Mouse (Mus musculus) kidney, postnatal 0 days (tissue): ENCODE measurements around the gene Sigirr. TPM values are rescaled to one million over a fixed set of nuclear protein-coding genes. Genes with fewer than 3 reads are reported as not detected.

Experiments
- ATAC-seq: fragments of 200-750 bp; cut with Nextera tagmentation; replicated peaks from 2 replicates; pipeline ENCODE4 v1.8.0; 2017; ENCODE audit warnings: low read depth, moderate number of reproducible peaks, moderate TSS enrichment, moderate library complexity; ENCODE audit not compliant: low FRiP score
- DNase-seq: peaks from one replicate; pipeline ENCODE4 v3.0.0-alpha.2; 2016; ENCODE audit warnings: low spot score
- H3K27ac ChIP-seq: fragments of 300-500 bp; sonication (generic); 2 replicates; pipeline ENCODE4 v1.5.1; 2014; ENCODE audit warnings: mild to moderate bottlenecking
- H3K27me3 ChIP-seq: fragments of 300-500 bp; sonication (generic); 2 replicates; pipeline ENCODE4 v1.6.1; 2014; ENCODE audit warnings: low read length, mixed read lengths; ENCODE audit not compliant: insufficient read depth
- H3K36me3 ChIP-seq: fragments of 300-500 bp; sonication (generic); 2 replicates; pipeline ENCODE4 v1.6.1; 2014; ENCODE audit warnings: low read length, mixed read lengths; ENCODE audit not compliant: insufficient read depth
- H3K4me1 ChIP-seq: fragments of 300-500 bp; sonication (generic); replicated peaks from 2 replicates; pipeline ENCODE4 v1.6.1; 2014; ENCODE audit warnings: antibody characterized with exemption, low read length, mixed read lengths; ENCODE audit not compliant: insufficient read depth
- H3K4me2 ChIP-seq: fragments of 300-500 bp; sonication (generic); 2 replicates; pipeline ENCODE4 v1.6.1; 2014; ENCODE audit warnings: mild to moderate bottlenecking, low read length, moderate library complexity, mixed read lengths
- H3K4me3 ChIP-seq: fragments of 300-500 bp; sonication (generic); replicated peaks from 2 replicates; pipeline ENCODE4 v1.5.1; 2014; ENCODE audit warnings: low read depth, low read length
- H3K9ac ChIP-seq: fragments of 300-500 bp; sonication (generic); 2 replicates; pipeline ENCODE4 v1.6.1; 2014; ENCODE audit warnings: low read depth, low read length
- H3K9me3 ChIP-seq: fragments of 300-500 bp; sonication (generic); replicated peaks from 2 replicates; pipeline ENCODE4 v1.6.1; 2016; ENCODE audit warnings: low read length, inconsistent platforms, mixed read lengths
- CTCF ChIP-seq: IDR thresholded peaks from 2 replicates; pipeline ENCODE4 v1.5.1; 2016; ENCODE audit warnings: antibody characterized with exemption, low read depth, mild to moderate bottlenecking, moderate library complexity
- WGBS: fragments of 180-500 bp; shearing (Covaris S2); extraction: QIAGEN DNeasy Blood & Tissue Kit; methylation state at CpG from one replicate; pipeline ENCODE4 v1.1.7; 2014; 5-methylcytosine and 5-hydroxymethylcytosine counted together
- polyA plus RNA-seq: library from polyadenylated mRNA; unstranded; fragments of >200 nt; fragmentation: Nextera tagmentation; extraction: Ambion mirVana; gene quantifications from 2 replicates; pipeline ENCODE4 v1.2.1, GENCODE M21; 2015

Gene Sigirr
- polyA plus RNA-seq, 1 experiment from 2014 or later = 54.1 TPM

DNA sequence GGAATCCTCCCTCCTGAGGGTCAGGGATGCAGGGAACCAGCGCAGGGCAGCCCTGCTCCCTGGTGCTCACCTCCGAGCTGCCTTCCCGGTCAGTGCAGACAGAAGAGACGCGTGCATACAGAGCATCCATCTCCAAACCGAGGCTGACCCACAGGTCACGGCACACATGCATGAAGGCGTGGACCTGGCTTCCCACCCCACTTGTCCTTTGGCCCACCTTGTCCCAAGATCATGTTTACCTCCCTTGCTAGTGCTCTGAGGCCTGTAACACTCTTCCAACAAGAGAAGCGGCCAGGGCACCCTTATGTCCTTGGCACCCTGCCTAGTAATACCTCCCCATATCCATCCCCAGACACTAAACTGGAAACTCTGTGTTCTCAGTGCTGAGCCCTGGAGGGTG is 15.5 kb upstream of the Sigirr start:
- no peak for ATAC-seq
- Histone ChIP-seq H3K27ac (no peak overlapping the region), H3K4me3 (no peak overlapping the region), H3K27me3 (no peaks in the 10 kb centered on the region), H3K9me3 (no peaks in the 10 kb centered on the region), H3K4me1 (no peaks in the 10 kb centered on the region), H3K4me2 (no peak overlapping the region), H3K9ac (no peak overlapping the region), H3K36me3 (no peaks in the 10 kb centered on the region)
- DNase-seq = no peak
- TF ChIP-seq CTCF = no peak
- 90% methylated on average over 9 of the region's 9 CpGs for WGBS

DNA sequence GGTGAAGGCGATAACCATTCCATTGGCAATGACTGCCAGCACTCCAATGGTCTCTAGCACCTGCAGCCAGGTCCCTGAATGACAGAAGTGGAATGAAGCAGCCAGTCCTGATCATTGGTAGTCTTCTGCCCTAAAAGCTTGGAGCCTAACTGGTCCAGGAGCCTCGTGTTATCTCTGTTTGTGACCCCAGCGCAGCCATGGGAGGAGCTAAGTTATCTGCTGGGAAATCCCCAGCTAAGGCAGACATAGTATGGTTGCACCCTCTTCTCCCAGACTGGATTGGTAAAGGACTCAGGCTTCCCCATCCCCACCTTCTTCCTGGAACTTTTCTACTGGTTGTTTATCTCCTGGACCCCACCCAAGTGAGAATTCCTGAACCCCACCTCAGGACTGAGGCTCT is 2.8 kb upstream of the Sigirr start:
- H3K27me3 ChIP-seq = no peaks in the 10 kb centered on the region
- H3K36me3 ChIP-seq = no peaks in the 10 kb centered on the region
- 65% methylated on average over 3 of the region's 3 CpGs for WGBS
- H3K4me1 ChIP-seq = 0 out of 2 replicates have a peak, but pooled peaks cover 9% of the 10 kb centered on the region
- H3K4me3 ChIP-seq = no peak overlapping the region
- no peak for DNase-seq
- no peak for ATAC-seq
- H3K4me2 ChIP-seq = no peak overlapping the region
- no peak overlapping the region for H3K27ac ChIP-seq
- no peaks in the 10 kb centered on the region for H3K9me3 ChIP-seq
- H3K9ac ChIP-seq = no peak overlapping the region
- no peak for TF ChIP-seq CTCF

DNA sequence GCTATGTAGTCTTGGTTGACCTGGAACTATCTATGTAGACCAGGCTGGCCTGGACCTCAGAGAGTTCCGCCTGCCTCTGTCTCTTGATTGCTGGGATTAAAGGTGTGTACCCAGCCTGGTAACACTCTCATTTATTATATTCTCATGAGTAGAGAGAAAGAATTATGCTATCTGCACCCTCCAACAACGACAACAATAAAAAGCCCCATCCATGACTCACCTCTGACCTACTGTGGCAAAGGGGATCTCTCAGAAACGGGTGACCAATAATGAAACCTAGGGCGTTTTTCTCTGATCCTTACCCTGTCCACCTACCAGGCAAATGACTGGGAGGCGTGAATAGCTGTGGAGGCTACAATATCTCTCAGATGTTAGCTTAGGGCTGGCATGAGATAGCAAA is 3.2 kb downstream of the Sigirr start:
- Histone ChIP-seq H3K4me2 (no peak overlapping the region), H3K9ac (no peak overlapping the region), H3K9me3 (no peaks in the 10 kb centered on the region), H3K4me3 (no peak overlapping the region), H3K36me3 (no peaks in the 10 kb centered on the region), H3K27me3 (no peaks in the 10 kb centered on the region), H3K27ac (no peak overlapping the region; the same call in 1 of the 2 replicates), H3K4me1 (peaks cover 24% of the 10 kb centered on the region)
- WGBS = 77% methylated on average over 5 of the region's 5 CpGs
- DNase-seq = no peak
- TF ChIP-seq CTCF = no peak
- ATAC-seq = no peak

DNA sequence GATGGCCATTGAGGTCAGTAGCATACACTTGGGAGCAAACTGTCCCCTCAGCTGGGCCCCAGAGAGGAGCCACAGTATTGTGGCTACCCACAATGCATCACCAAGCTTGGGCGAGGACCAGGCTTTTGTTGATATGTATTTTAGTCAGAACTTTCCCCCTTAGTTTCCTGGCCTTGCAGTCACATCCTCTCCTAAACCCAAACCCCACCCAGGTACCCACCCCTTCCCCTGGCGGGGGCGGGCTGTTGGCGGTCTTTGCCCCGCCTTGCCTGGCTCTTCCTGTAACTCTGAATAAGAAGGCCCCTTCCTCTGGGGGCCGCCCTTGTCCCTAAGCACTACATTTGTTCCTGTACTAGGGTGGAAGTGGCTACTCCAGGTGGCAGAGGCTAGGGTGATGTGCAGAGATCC is 3.7 kb downstream of the Sigirr start:
- no peak for ATAC-seq
- H3K27ac ChIP-seq = peak overlapping the region; percentile 78

DNA sequence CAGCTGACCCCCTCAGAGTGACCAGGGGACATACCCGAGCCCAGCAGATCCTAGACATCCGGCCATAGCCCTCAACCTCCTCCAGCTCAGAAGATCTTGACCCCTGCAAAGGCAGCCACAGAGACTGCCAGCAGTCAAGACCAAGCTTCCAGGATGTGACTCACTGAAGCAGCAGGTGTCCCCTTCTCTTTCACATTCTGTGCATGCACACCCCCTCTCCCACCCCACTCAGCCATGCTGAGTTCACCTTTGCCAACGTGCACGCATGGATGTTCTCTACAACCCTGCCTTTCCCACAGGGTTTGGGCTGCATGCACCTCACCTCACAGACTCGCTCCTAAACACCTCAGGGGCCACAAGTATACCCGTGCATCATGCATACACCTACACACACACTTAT is 4.4 kb downstream of the Sigirr start:
- Histone ChIP-seq H3K9me3 (no peaks in the 10 kb centered on the region), H3K4me3 (no peak overlapping the region)
- WGBS = 72% methylated on average over 6 of the region's 6 CpGs

More for the DNA sequence above, 3.7 kb downstream of the Sigirr start:
- no peaks in the 10 kb centered on the region for H3K36me3 ChIP-seq
- peak; percentile 61 for DNase-seq
- H3K4me2 ChIP-seq = peak overlapping the region; percentile 34
- no peak overlapping the region for H3K9ac ChIP-seq
- H3K4me3 ChIP-seq = no peak overlapping the region
- TF ChIP-seq CTCF = peak; percentile 31; the same call in 1 of the 2 replicates
- H3K9me3 ChIP-seq = no peaks in the 10 kb centered on the region
- no peaks in the 10 kb centered on the region for H3K27me3 ChIP-seq
- H3K4me1 ChIP-seq = peaks cover 24% of the 10 kb centered on the region
- 50% methylated on average over 6 of the region's 6 CpGs for WGBS

DNA sequence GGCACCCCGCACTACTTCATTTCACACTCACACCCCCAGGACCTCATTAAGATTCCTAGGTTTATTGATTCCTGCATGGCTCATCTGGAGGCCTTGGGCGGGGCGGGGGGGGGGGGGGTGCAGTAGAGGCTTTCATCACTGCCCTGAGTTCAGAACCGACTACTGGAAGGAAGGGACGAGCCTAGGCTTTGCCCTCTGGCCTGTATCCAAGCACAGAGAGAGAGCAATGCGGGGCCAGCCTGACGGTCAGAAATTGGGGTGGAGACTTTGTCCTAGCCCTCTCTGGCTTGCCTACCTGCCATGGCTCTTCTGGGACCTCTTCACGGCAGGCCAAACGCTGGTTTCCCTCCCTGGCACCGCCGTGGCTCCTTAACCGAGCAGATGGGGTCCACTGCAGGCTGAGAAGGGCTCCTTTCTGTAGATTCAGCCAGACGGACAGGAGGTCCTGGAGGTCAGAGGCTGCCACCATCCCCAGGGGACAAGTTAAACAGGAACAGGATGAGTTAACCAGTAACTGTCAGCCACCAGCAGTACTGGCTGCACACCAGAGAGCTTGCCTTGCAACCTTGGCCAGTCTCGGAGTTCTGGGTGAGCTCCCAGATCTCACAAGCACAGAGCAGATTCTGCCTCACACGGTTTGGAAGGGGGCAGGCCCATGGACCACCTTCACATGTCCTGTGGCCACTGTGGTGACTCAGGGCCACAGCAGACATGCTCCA is 5.7 kb downstream of the Sigirr start:
- peaks cover 17% of the 10 kb centered on the region for H3K4me1 ChIP-seq
- H3K9me3 ChIP-seq = no peaks in the 10 kb centered on the region
- WGBS = 51% methylated on average over 15 of the region's 15 CpGs
- TF ChIP-seq CTCF = no peak
- peak overlapping the region; percentile 30; the same call in 1 of the 2 replicates for H3K4me2 ChIP-seq
- H3K4me3 ChIP-seq = no peak overlapping the region
- no peak overlapping the region for H3K9ac ChIP-seq
- DNase-seq (no peak), ATAC-seq (peak; percentile 64)
- peak overlapping the region; percentile 78 for H3K27ac ChIP-seq
- H3K36me3 ChIP-seq = no peaks in the 10 kb centered on the region
- H3K27me3 ChIP-seq = no peaks in the 10 kb centered on the region

More for the DNA sequence above, 4.4 kb downstream of the Sigirr start:
- Histone ChIP-seq H3K27me3 (no peaks in the 10 kb centered on the region), H3K9ac (peak overlapping the region; percentile 15; the same call in 1 of the 2 replicates), H3K36me3 (no peaks in the 10 kb centered on the region), H3K27ac (peak overlapping the region; percentile 78), H3K4me2 (peak overlapping the region; percentile 34), H3K4me1 (peaks cover 24% of the 10 kb centered on the region)
- DNase-seq (no peak), ATAC-seq (no peak)
- no peak for TF ChIP-seq CTCF

DNA sequence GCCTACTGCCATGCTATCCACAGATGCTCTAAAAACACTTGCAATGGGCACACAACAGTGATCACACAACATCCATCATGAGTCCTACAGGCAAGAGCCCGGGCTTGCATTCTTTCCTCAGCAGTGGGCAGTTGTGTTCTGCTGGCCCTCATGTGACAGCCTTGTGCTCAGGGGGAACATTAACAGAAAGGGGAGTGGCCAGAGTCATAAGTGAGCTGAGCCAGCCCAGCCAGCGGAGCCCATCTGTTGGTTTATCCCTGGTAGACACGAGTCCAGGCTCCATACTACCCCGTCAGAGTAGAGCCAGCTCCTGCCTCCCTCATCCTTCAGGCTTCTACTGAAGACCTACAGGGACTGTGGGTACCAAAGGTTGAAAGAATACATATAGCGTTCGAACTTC is 6.4 kb downstream of the Sigirr start:
- no peaks in the 10 kb centered on the region for H3K9me3 ChIP-seq
- peaks cover 16% of the 10 kb centered on the region for H3K4me1 ChIP-seq
- no peak overlapping the region for H3K9ac ChIP-seq
- H3K4me3 ChIP-seq = no peak overlapping the region
- peak; percentile 70 for ATAC-seq
- no peak overlapping the region for H3K4me2 ChIP-seq
- H3K27me3 ChIP-seq = no peaks in the 10 kb centered on the region
- H3K36me3 ChIP-seq = no peaks in the 10 kb centered on the region
- TF ChIP-seq CTCF = no peak
- whole genome bisulfite sequencing = 62% methylated on average over 6 of the region's 6 CpGs
- DNase-seq = peak; percentile 54
- peak overlapping the region; percentile 78 for H3K27ac ChIP-seq
